Mouse (Mus musculus) lung, postnatal 36 days (tissue): ENCODE data around the gene Tifa.
A peak's percentile ranks its signal among the peaks of the same experiment; 100 is the strongest.
"Not testable (repeated sequence)": the region's sequence is repeated elsewhere in the genome, so short reads cannot be mapped to it uniquely, and the experiment has no call there.

Experiments
- DNase-seq: peaks from one replicate; pipeline ENCODE4 v3.0.0; 2022; ENCODE audit warnings: mixed read lengths

Gene Tifa

DNA sequence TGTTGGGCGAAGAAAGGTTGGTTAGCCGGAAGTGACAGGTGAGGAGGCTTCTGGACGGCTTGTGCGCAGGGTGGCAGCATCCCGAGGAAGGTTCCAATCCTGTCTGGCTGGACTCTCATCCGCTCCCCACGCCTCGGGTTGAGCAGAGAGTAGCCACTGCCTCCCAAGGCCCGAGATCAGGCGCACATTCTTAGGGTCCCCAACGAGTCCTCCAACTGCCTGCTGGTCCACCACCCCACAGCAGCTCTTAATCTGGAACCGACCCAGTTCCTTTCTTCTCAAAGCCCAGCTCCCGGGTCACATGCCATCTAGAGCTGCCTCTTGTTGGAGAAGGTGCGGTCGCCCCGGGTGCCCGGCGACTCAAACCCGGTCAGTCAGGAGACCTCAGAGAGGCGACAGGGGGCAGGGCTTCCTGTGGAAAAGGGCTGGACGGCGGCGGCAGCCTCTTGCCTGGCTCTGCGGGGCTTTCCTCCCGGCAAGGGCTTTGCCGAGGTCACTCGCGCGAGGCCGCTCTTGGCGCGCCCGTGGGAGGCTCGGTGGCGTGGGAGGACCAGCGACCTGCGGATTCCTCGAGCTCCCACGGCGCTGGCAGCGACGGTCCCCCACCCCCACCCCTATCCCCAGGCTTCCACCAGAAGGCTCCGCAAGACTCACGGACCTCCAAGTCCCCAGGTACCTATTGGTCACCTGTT is at the start of gene Tifa:
TSS of gene Tifa (plus strand) at position 306 of the 692 bp plus-strand sequence.
- peak; percentile 79 for DNase-seq

DNA sequence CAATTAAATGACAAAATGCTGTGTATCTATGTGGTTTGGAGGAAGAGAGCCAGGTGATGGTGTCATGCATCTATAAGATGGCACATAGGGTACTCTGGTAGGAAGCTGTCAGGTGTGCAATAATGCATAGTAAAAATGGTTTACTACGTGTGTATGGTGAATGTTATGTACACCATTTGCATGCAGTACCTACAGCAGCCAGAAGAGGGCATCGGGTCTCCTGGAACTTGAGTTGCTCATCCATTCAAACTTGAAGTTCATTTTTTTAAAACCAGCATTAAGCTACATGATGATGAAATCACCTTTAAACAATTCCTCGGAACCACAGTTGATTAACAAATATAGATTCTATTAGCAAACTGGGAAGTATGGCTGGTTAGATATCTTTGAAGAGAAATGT is 48.1 kb upstream of the Tifa start:
- DNase-seq: no peak

DNA sequence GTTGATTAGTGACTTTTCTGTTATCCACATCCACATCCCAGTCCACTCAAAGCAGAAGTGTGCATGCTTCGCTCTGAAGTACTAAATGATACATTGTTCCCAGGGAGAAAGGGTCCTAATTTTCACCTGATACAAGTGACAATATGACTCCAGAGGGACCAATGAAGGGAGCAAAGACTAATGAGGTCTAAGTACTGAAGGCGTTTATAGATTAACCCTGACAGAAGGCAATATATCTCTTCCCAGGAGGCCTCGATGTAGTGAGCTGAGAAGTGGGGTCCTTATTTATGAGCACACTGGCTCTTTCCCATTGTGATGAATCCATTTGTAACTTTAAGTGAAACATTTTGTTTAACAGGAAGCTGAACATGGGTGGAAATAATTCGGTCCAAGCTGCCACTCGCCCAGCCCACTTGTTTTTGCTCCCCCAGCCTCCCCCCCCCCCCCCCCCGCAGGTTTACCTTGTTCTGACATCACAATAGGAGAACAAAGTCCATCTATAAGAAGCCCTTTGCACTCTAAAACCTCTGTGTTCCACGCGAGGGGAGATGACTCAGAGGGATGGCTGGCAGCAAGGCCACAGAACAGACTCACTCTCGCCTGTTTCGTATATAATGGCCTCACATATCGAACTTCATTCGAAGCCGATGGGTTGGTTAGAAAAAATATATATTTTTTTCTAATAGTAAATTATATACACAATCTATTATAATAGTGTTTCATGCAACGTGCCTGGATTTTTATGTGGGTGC is 45.8 kb upstream of the Tifa start:
- DNase-seq: no peak

DNA sequence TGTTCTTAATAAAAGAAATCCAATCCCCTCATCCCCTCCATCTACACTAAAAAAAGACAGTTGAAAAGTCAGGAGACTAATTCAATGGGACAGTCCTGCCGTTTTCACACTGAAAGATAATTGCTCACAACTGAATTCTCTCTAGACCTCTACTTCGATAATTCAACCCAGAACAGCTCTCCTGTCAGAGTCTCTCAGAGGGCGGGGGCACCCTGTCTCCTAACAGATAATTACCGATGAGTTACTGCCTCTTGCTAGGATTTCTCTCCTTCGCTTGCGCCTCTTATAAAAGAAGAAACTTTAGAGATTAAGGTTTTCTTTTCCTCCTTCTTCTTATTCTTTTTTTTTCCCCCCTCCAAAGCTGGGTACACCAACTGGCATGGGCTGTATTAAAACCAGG is 44.1 kb upstream of the Tifa start:
- no peak for DNase-seq

DNA sequence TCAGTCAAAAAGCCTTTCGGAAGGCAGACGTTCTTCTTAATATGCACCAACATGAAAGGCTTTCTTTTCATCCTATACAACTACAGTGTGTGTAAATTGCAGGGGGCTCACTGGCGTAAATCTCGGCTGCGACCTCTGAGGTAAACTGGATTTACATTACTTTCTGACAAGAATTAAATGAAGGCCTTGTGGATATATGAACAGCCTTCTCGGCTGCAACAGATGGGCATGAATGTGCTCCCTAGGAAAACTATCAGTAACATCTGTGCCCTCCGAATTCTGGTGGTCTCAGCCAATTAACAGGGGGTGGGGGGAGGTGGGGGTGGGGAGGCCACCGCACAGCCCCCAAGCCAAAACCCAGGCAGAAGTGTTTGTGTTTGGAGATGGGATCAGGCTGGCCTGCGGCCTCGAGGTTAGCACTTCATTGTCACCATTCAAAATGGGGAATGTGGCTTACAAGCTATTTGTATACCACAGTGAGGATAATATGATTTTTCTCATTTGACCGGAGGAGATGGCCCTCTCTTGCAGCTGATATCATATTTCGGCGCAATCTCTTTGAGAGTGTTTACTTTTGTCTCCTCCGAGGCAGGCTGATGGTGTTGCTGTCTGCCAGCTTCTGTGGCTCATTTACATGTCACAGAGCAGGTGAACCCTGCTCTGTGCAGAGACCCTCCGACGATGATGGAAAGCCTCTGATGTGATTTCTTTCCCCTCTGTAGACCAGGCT is 43.5 kb upstream of the Tifa start:
- DNase-seq: no peak

DNA sequence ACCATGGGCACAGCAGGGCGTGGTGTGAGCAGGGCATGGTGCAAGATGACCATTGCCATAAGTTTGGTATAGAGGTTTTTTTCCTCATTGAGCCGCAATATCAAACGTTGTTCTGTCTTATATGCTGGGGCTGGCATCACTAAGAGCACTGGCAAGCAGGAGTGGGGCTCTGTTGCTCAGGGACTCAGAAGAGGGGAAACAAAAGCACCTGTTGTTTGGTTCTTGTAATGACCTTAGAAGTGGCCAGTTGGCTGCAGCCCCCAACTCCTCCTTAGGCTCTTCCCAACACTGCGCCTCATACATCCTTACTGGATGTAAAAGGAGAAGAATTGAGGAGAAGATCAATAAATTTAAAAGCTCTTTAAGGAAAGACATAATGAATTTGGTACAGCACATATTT is 41.0 kb upstream of the Tifa start:
- DNase-seq: no peak

DNA sequence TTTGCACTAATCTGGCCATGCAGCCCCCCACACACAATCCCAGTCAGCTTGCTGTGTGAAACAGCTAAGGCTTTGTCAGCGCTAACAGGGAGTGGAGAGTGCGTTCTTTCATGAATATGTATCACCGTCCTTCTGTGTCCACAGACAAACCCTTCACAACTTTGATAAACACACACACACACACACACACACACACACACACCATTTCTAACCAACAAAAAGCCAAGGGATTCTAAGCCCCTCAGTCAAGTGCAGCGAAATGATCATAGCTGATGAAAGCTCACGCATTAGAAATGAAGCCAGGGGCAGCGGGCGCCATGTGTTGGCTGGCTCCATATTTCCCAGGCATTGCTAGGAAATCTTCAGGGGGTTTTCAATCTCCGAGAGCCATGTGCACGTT is 40.3 kb upstream of the Tifa start:
- no peak for DNase-seq

DNA sequence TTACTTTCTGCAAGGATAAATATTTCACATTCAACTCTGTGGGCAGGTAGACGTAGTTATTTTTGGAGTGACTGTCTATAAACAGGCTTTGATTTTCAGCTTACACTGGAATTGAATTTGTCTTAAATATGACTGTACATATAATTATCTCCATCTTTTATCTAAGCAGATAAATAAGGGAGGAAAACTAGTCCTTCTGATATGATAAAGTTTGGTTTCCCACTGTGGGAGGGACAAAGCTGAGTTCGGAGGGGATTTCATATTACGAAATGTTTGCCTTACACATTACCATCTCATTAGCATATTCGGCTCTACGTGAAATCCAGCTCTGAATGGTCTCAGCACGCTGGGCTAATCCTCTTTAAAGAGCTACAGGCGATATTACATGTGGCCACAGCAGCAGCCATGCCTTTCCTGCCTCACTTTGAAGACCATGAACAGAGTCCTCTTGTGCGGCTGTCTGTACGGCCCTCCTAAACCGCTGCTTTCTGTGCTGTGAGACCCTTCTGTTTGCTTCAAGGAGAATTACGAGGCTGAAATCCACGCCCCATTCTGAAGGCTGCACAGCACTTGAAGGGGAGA is 39.5 kb upstream of the Tifa start:
- DNase-seq: no peak

DNA sequence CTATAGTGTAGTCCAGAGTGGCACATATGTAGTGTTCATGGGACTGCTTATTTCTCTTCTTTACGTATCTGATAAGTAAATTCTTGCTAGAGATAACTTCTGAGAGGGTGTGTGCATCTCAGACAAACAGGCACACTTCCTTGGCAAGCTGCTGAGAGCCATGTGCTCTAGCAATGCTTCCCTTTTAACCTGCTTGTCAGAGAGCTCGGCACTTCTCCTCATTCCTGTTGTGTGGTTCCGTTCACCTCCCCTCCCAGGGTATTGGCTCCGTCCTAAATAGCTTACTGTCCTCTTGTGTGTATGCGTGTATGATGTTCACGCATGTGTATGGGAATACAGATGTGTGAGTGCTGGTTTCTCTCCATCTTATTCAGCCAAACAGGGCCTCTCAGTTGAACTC is 33.1 kb upstream of the Tifa start:
- no peak for DNase-seq

DNA sequence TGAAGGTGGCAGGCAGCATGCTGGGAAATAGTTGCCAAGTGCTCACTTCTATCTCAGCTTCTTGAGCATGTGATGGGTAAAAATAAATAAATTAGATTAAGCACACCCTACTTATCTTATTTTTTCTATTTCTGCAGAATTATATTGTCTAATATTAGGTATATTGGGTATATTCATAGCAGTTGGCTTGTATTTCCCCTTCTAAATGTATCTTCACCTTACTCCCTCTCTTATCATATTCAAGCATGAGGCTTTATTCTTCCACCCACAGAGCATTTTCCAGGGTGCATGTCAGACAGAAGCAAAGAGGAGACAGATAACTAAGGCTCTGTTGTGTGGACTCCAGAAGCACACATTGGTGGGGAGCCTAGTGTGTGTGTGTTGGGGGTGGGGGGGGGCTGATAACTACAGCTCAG is 31.7 kb upstream of the Tifa start:
- DNase-seq: no peak

DNA sequence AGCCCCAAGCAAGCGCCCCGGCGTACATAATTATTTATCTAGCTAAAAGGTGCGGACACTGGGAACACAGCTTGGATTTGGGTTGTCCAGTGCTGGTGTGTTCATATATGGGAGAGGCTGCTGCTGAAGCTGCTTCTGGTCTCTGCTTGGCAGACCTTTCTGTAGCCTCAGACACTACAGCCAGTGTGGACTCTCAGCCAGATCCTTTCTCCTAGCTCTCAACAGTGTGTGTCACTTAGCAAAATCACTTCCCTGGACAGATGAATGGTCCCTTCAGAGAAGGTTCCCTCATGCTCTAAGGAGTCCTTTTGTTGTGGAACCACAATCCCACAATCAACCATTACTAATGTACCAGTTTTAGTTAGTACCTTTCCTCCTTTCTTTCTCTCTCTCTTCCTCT is 30.8 kb upstream of the Tifa start:
- no peak for DNase-seq

DNA sequence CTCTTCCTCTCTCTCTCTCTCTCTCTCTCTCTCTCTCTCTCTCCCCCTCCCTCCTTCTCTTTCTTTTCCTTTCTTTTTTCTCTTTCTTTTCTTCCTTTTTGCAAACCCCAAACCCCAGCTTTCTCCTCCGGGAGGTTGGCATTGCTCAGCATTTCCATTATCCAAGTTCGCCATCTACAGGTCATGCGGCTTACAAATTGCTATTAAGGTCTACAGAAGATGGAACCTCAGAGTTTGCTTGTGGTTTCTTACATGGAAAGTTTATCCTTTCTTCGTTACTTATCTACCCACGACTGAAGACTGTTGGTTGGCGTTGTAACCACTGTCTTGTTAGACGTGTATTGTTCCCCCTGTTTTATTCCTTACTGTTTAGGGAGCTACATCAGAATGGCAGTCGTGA is 30.4 kb upstream of the Tifa start:
- peak; percentile 59 for DNase-seq

DNA sequence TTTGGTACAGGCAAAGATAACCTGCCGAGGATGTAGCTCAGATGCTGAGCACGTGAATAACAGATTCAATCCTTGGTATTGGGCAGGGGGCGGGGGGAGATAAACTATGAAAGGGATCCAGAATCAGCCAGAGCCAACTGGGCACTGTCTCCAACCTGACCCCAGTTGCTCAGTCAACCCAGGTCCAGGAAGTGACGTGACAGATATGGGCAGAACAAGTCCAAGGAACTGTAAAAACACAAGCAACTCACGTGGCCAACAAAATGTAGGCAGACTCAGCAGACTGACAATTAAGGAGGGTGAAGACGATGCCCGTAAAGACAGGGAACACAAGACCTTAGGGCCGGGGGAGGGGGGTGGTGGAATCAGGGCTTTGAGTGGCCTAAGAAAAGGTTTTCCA is 27.2 kb upstream of the Tifa start:
- DNase-seq: no peak

DNA sequence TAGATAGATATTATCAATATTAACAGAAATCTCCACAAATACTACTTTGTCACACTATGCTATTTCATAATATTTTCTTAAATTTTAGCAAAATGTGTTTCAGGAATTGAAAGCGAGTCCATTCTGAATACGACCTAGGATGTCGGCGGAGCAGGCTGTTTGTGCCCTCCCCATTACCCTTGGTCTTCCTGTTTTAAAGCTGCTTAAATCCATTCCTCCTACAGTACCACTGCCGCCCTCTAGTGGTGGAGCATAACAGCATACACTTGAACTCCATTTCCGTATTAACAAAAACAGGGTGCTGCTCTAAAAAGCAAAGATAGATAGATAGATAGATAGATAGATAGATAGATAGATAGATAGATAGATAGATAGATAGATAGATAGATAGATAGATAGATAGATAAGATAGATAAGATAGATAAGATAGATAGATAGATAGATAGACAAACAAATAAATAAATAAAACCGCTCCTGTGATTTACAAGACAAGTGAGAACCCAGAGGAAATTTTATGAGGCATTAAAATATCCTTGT is 26.5 kb upstream of the Tifa start:
- peak; percentile 89 for DNase-seq

DNA sequence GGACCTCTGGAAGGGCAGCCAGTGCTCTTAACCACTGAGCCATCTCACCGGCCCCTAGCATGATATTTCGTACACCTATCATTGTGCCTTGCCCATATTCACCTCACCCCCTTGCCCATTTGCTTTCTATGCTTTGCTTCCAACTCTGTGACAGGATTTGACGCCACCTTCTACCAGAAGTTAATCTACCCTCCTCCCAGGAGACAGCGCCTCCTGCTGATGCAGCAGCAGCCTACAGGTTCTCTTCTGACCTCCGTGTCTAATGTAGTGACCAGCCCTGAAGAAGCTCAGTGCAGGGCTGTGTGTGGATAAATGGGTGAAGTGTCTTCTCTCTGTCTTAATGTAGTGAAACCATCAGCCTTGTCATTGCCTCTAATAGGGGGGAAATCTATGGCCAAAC is 25.1 kb upstream of the Tifa start:
- DNase-seq: no peak

DNA sequence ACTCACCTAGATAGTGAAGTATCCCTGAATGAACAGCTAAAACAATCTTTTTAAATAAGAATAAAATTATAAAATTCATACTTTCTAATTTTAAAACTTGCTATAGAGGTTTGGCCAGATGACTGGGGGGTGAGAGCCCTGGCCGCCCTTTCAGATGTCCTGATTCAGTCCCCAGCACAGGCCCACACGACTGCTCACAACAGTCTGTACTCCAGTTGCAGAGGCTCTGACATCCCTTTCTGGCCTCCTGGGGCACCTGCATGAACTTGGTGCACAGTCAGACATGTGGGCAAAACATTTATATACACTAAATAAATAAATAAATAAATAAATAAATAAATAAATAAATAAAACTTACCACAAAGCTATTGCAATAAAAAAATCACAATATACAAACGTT is 23.6 kb upstream of the Tifa start:
- no peak for DNase-seq

DNA sequence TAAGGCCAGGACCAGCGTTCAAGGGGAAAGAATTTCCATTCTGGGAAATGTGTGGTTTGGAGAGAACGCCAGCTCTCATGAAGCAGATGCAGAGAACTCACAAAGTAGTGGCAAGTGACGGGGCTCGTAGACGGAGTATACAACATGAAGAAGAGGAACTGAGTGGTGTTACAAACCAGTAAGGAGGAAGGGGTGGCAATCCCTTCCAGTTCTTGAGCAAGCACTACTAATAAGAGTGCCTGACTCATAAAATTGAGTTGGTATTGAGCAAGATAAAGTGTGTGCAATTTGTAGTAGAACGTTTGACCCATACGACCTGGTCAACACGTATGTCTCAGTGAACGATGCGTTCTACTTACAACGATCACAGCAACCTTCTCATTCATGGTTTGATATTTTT is 20.5 kb upstream of the Tifa start:
- DNase-seq: peak; percentile 71

DNA sequence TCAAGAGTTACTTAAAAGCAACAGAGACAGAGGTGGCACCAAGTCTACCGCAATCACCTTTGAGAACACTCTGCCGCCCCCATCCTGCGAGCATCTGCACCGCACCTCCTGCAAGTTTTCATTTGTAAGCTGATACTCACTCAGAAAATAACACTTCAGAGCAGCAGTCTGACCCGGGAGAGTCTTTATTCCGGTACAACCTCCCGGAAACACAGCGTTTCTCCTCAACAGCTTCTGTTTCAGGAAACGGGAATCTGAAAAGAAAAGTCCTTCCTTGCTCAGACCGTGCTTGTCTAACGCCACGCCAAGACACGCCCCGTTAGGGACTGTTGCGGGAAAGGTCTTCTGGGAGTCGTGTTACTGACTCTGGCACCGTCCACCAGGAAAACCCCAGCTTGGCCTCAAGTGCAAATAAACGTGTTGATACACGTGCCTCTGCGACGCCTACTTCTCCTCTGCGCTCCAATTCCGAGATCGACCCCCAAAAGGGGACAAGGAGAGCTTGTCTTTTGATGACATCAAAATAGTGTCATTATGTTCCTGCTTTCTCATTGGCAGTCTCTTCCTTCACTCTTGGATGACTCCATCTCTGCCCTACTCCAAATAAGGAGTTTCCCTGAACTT is 9.5 kb upstream of the Tifa start, which contains the start of gene Alpk1:
TSS of gene Alpk1 (minus strand) at position 507 of the 624 bp plus-strand sequence.
- DNase-seq: peak; percentile 92

DNA sequence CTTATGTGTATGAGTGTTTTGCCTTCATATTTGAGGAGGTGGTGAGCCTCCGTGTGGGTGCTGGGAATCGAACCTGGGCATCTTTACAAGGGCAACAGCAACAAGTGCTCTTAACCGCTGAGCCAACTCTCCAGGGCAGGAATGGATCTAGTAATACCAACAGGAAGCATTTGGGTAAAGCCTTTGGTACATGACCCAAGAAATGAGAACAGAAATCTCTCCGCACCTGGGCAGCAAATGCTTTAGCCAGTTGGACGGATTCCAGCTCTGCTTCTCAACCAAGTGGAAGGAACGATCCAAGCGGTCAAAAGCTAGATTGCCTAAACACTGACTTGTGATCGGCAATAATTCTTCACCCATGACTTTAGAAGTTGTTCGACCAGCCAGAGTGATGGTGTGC is 8.7 kb upstream of the Tifa start:
- peak; percentile 61 for DNase-seq

DNA sequence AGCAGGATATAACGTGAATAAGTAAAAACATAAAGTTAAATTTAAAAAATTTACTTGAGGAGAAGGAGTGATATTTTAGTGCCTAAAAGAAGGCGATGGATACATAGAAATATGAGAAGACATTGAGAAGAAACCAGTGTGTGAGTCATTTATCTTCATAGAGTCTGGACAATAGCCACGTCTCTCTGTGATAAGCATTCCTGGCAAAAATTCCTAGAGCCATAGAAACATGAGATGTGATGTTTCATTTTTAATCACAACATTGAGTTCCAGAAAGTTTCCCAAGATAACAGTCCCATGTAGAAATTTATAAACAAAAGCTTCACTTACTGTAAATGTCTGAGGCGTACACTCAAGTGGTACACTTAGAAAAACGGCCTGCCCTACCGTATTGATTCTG is 6.7 kb upstream of the Tifa start:
- no peak for DNase-seq

DNA sequence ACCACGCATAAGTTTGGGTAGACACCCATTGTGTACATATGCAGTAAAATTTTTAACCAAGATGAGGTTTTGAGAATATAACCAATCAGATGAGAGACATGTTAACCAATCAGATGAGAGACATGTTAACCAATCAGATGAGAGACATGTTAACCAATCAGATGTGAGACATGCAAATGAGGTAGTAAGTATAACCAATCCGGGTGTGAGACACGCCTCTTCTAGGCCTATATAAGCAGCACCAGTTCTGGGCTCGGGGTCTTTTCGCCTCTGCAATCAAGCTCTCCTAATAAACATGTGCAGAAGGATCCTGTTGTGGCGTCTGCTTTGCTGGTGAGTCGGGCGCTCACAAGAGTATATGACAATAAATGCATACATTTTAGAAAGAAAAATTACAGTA is 5.9 kb upstream of the Tifa start:
- not testable (repeated sequence) for DNase-seq

DNA sequence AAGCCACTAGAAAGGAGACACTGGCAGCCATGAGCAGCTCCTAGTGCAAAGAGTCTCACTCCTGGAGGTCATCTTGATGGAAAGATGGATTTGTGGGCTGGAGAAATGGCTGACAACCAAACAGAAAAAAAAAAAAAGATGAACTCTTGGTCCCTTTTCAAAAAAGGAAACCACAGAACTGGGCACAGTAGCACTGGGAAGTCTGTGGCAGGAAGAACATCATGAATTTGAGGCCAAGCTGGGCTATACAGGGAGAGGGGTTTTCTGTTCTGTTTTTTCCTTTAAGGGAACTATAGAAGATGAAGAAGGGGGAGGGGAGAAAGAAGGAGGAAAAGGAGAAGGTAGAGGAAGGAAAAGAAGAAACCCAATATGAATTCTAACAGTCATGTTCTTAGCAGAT is 2.6 kb upstream of the Tifa start:
- DNase-seq: no peak

DNA sequence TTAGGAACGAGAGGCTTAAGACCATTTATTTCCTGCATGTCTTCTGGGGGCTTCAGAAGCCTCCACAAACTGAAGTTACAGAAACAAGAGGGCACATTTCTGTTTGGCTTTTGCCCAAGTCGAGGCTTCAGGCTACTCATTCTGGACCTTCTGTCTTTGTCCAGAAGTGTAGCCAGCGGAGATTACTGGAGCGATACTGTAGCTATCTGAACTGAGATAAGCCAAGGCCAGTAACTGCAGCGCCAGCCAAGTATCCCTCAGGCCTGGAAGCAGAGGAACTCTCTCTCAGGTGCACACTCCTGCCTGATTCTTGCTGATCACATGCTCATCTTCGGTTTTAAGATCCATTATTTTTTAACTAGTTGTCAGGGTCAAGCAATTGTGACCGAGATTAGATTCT is 1.6 kb upstream of the Tifa start:
- no peak for DNase-seq
